Mouse (Mus musculus) midbrain, embryonic 14.5 days (tissue): ENCODE results near the gene Phxr2. TPM values are rescaled to one million over a fixed set of nuclear protein-coding genes. Genes with fewer than 3 reads are reported as not detected.
A peak's percentile ranks its signal among the peaks of the same experiment; 100 is the strongest.

Source experiments
- ATAC-seq: fragments of 200-750 bp; cut with Nextera tagmentation; 2 replicates; pipeline ENCODE4 v1.8.0; 2017; ENCODE audit warnings: moderate number of reproducible peaks, moderate library complexity; ENCODE audit not compliant: low FRiP score, low TSS enrichment
- DNase-seq: peaks from one replicate; pipeline ENCODE4 v3.0.0-alpha.2; 2015
- H3K27ac ChIP-seq: fragments of 300-500 bp; sonication (generic); replicated peaks from 2 replicates; pipeline ENCODE4 v1.5.1; 2014; ENCODE audit warnings: mild to moderate bottlenecking, low read depth, low read length, moderate library complexity
- H3K27me3 ChIP-seq: fragments of 300-500 bp; sonication (generic); 2 replicates; pipeline ENCODE4 v1.6.1; 2014; ENCODE audit warnings: low read length, control low read depth, mixed read lengths; ENCODE audit not compliant: control insufficient read depth, insufficient read depth
- H3K36me3 ChIP-seq: fragments of 300-500 bp; sonication (generic); 2 replicates; pipeline ENCODE4 v1.6.1; 2014; ENCODE audit warnings: low read length, control low read depth; ENCODE audit not compliant: control insufficient read depth, insufficient read depth
- H3K4me1 ChIP-seq: fragments of 300-500 bp; sonication (generic); 2 replicates; pipeline ENCODE4 v1.6.1; 2014; ENCODE audit warnings: mild to moderate bottlenecking, antibody characterized with exemption, low read length, control low read depth; ENCODE audit not compliant: control insufficient read depth, insufficient read depth
- H3K4me2 ChIP-seq: fragments of 300-500 bp; sonication (generic); 2 replicates; pipeline ENCODE4 v1.6.1; 2014; ENCODE audit warnings: mild to moderate bottlenecking, low read length, moderate library complexity
- H3K4me3 ChIP-seq: fragments of 300-500 bp; sonication (generic); replicated peaks from 2 replicates; pipeline ENCODE4 v1.5.1; 2014; ENCODE audit warnings: low read depth, low read length
- H3K9ac ChIP-seq: fragments of 300-500 bp; sonication (generic); replicated peaks from 2 replicates; pipeline ENCODE4 v1.6.1; 2014; ENCODE audit warnings: mild to moderate bottlenecking, low read length, moderate library complexity
- H3K9me3 ChIP-seq: fragments of 300-500 bp; sonication (generic); 2 replicates; pipeline ENCODE4 v1.6.1; 2016; ENCODE audit warnings: low read length, control low read depth, mixed read lengths; ENCODE audit not compliant: control insufficient read depth
- WGBS: fragments of 180-500 bp; shearing (Covaris S2); extraction: QIAGEN DNeasy Blood & Tissue Kit; methylation state at CpG from one replicate; pipeline ENCODE4 v1.1.7; 2014; 5-methylcytosine and 5-hydroxymethylcytosine counted together
- polyA plus RNA-seq: library from polyadenylated mRNA; unstranded; fragments of >200 nt; fragmentation: Nextera tagmentation; extraction: Ambion mirVana; gene quantifications from 2 replicates; pipeline ENCODE4 v1.2.1, GENCODE M21; 2014

Gene Phxr2
- polyA plus RNA-seq, 1 experiment from 2014 or later = 0.30 TPM

DNA sequence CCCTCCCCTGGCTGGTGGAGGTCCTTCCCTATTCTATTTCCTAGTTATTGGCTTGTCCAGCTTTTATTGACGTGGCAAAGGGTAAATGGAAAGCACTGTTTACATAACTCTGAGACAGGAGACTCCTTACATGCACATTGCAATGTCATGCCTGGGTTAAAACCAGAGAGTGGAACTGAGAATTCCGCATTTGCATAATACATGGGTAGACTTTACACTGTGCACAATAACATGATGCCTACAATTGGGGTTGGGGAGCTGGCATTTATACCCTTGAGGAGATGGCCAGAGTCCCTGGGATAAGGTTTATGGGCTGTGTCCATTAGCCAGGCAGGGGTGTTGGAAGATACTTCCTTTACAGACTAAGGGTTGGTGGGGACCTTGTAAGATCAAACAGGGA lies 32.8 kb downstream of the Phxr2 start:
- WGBS = 81% methylated on average over 2 of the region's 2 CpGs
- no peak overlapping the region for H3K9ac ChIP-seq
- no peaks in the 10 kb centered on the region for H3K36me3 ChIP-seq
- H3K4me2 ChIP-seq = no peak overlapping the region
- no peaks in the 10 kb centered on the region for H3K9me3 ChIP-seq
- ATAC-seq = no peak
- no peak overlapping the region for H3K27ac ChIP-seq
- no peak for DNase-seq
- no peak overlapping the region for H3K4me3 ChIP-seq
- no peaks in the 10 kb centered on the region for H3K4me1 ChIP-seq
- no peaks in the 10 kb centered on the region for H3K27me3 ChIP-seq

- H3K27me3 ChIP-seq = no peaks in the 10 kb centered on the region
- no peak overlapping the region for H3K9ac ChIP-seq
- no peak overlapping the region for H3K4me3 ChIP-seq
- H3K4me1 ChIP-seq = no peaks in the 10 kb centered on the region
- DNase-seq (no peak), ATAC-seq (no peak)
- no peaks in the 10 kb centered on the region for H3K36me3 ChIP-seq
- WGBS = 90% methylated on average over 6 of the region's 6 CpGs
- H3K27ac ChIP-seq = no peak overlapping the region
- no peaks in the 10 kb centered on the region for H3K9me3 ChIP-seq
- H3K4me2 ChIP-seq = no peak overlapping the region
Measured at GRCm38 (mm10) chr10:99089906-99090305, 36.2 kb downstream of the Phxr2 start.

DNA sequence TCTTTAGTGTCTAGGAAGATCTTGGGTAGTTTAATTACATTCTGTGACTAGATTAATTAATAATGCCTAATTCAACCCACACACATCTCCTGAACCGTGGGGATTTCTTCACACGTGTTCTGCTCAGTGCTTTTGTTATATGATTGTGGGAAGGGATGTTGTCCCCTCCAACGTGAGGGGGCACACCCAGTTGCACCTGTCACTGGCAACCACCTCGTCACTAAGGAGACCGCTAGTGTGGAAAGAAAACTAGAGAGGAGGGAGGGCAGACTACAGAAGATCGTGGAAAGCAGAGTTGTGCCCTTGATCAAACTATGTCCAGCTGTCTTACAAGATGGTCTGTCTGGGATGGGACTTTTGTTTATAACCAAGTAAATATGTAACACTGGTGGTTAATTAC lies 40.1 kb downstream of the Phxr2 start:
- Histone ChIP-seq H3K4me3 (no peak overlapping the region), H3K4me2 (no peak overlapping the region), H3K9me3 (no peaks in the 10 kb centered on the region), H3K4me1 (no peaks in the 10 kb centered on the region), H3K27me3 (no peaks in the 10 kb centered on the region), H3K9ac (no peak overlapping the region), H3K36me3 (no peaks in the 10 kb centered on the region), H3K27ac (no peak overlapping the region)
- DNase-seq (no peak), ATAC-seq (no peak)
- WGBS = 71% methylated on average over 6 of the region's 6 CpGs

DNA sequence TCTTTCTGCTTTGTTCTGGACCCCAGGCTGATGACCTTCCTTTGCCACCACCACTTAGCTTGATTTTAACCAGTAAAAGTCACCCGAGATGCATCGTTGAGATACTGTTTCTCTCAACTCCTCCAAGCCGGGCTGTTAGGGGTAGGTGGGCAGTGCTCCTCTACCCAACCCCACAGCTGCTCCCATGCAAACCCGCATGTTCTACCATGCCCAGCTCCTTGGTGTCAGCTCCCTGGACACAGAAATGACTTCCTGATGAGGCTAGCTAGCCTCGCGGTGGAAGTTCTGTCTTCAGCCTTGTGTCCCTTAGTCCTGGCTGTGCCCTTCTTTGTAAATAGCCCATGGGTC lies 40.9 kb downstream of the Phxr2 start:
- peak; percentile 4 for DNase-seq
- H3K4me2 ChIP-seq = no peak overlapping the region
- peak; percentile 22; the same call in 1 of the 2 replicates for ATAC-seq
- no peaks in the 10 kb centered on the region for H3K9me3 ChIP-seq
- no peak overlapping the region for H3K27ac ChIP-seq
- WGBS = 72% methylated on average over 6 of the region's 6 CpGs
- no peaks in the 10 kb centered on the region for H3K36me3 ChIP-seq
- no peaks in the 10 kb centered on the region for H3K27me3 ChIP-seq
- H3K4me1 ChIP-seq = no peaks in the 10 kb centered on the region
- H3K9ac ChIP-seq = no peak overlapping the region
- no peak overlapping the region for H3K4me3 ChIP-seq

DNA sequence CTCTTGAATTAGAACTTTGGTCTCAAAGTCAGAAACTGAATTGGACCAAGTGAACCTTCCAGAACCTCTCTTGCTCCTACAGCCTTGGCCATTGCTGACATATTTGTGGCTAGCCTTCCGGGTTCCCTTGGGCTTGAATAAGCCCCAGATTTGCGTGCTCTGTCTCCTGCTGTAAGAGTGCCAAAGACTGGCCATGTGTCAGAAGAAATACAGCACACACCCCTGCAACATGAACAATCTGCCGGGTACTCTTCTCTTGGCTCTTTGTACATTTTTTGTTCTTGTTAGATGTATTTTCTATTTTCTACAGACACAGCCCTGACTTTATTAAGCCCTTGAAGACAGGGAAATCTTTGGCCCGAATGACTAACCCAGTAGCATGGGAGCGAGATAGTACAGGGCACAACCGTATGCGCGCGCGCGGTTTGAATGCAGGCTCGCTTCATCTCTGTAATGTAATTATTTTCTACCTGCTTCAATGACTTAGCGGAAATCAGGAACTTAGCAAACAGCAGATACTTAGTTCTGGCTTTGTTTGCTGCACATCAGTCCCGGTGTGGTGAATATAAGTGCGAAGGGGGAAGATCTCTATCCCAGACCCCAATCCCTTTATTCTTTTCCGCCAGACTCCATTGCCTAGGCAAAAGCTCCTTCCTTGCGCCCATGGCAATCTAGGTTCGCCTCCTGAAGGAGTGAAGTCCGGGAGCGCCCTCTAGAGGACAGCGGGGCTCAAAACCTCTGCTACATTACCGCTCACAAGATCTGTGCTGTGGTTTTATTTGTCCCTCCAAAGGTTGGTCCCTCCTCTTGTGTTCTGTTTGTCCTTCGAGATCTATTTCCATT lies 41.5 kb downstream of the Phxr2 start:
- Histone ChIP-seq H3K9ac (no peak overlapping the region), H3K4me2 (peak overlapping the region; percentile 11; the same call in 1 of the 2 replicates), H3K4me1 (no peaks in the 10 kb centered on the region), H3K9me3 (no peaks in the 10 kb centered on the region), H3K36me3 (no peaks in the 10 kb centered on the region), H3K27ac (no peak overlapping the region), H3K4me3 (no peak overlapping the region), H3K27me3 (no peaks in the 10 kb centered on the region)
- 48% methylated on average over 23 of the region's 23 CpGs for WGBS
- DNase-seq (peak; percentile 95), ATAC-seq (peak; percentile 66; the same call in 1 of the 2 replicates)

DNA sequence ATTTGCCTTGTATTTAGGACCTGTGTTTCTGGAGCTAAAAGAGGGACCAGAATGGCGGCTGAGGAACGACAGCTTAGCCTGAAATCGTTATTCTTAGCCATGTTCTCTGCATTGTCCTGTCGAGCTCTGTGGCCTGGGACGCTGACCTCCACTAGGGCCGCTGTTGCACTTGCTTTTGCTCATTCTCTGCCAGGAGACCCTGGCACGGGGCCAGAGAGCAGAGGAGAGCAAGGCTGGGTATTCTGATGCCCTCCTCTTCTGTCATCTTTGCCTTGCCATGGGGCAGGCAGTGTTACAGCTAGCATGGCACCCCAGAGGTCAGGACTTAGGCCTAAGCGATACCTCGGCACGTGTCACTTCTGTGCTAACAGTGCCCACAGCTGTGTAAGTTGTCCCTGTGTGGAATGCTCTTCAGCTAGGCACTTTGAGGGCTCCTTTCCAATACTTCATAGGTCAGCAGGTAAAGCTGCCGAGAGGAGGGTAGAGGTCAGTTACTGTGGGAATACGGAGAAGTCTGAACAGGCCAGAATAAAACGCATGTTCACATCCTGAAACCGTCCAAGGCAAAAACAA lies 42.6 kb downstream of the Phxr2 start:
- DNase-seq (peak; percentile 18), ATAC-seq (no peak)
- H3K4me1 ChIP-seq = no peaks in the 10 kb centered on the region
- no peak overlapping the region for H3K4me3 ChIP-seq
- H3K36me3 ChIP-seq = no peaks in the 10 kb centered on the region
- H3K9me3 ChIP-seq = no peaks in the 10 kb centered on the region
- H3K4me2 ChIP-seq = no peak overlapping the region
- H3K27ac ChIP-seq = no peak overlapping the region
- H3K9ac ChIP-seq = no peak overlapping the region
- 83% methylated on average over 14 of the region's 14 CpGs for WGBS
- no peaks in the 10 kb centered on the region for H3K27me3 ChIP-seq

DNA sequence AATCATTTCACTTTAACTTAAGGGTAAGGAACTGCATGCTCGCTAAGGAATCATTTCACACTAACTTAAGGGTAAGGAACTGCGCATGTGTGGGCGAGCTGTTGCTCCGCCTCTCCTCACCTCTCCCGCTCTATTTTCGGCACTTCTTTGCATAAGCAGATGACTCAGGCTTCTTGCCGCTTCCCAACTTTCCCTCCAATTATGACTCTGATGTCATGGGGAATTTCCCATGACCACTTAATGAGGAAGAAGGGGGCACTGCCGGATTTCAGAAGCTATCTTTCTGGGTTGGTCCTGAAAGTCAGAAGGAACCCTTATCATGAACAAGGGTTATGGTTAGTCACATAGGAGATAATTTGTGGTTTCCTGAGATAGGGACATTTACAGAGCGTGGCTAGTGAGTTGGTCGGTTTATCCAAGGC lies 44.5 kb downstream of the Phxr2 start:
- 90% methylated on average over 10 of the region's 10 CpGs for WGBS
- ATAC-seq (no peak), DNase-seq (no peak)
- Histone ChIP-seq H3K4me1 (no peaks in the 10 kb centered on the region), H3K9me3 (no peaks in the 10 kb centered on the region), H3K36me3 (no peaks in the 10 kb centered on the region), H3K4me3 (no peak overlapping the region), H3K9ac (no peak overlapping the region), H3K27ac (no peak overlapping the region), H3K27me3 (no peaks in the 10 kb centered on the region), H3K4me2 (no peak overlapping the region)

DNA sequence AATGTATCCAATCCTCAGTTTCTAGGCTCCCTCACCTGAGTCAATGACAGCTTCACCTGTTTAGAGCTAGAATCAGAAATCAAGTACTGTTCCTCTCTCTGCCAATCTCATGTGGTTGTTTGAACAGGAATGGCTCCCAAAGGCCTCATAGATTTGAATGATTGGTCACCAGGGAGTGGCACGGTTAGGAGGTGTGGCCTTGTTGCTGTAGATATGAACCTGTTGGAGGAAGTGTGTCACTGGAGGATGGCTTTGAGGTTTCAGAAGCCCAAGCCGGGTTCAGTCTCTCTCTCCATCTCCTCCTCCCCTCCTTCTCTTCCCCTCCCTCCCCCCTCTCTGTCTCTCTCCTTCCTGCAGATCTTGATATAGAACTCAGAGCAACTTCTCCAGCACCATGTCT lies 47.5 kb downstream of the Phxr2 start:
- Histone ChIP-seq H3K27ac (no peak overlapping the region), H3K27me3 (no peaks in the 10 kb centered on the region), H3K4me3 (no peak overlapping the region), H3K9ac (no peak overlapping the region), H3K36me3 (no peaks in the 10 kb centered on the region), H3K4me1 (no peaks in the 10 kb centered on the region), H3K9me3 (no peaks in the 10 kb centered on the region), H3K4me2 (no peak overlapping the region)
- ATAC-seq (no peak), DNase-seq (no peak)
- WGBS = 76% methylated on average over 2 of the region's 2 CpGs
